Mouse (Mus musculus) C2C12 (cell line): ENCODE data around the gene Nrp2. TPM values are rescaled to one million over a fixed set of nuclear protein-coding genes. Genes with fewer than 3 reads are reported as not detected.

Experiments
- H3K27me3 ChIP-seq: one replicate; pipeline ENCODE4 v1.6.1; 2011; ENCODE audit not compliant: control insufficient read depth, insufficient read depth, insufficient read length
- H3K36me3 ChIP-seq: one replicate; pipeline ENCODE4 v1.6.1; 2011; ENCODE audit not compliant: control insufficient read depth, insufficient read depth
- H3K4me3 ChIP-seq: one replicate; pipeline ENCODE4 v1.5.1; 2011; ENCODE audit warnings: mild to moderate bottlenecking, control low read depth; ENCODE audit not compliant: poor library complexity, insufficient read depth, severe bottlenecking
- H3K79me2 ChIP-seq: one replicate; pipeline ENCODE4 v1.6.1; 2011; ENCODE audit not compliant: control insufficient read depth, insufficient read depth
- H3K79me3 ChIP-seq: one replicate; pipeline ENCODE4 v1.6.1; 2011; ENCODE audit warnings: low read depth, control low read depth
- H3ac ChIP-seq: one replicate; pipeline ENCODE3; 2011; ENCODE audit warnings: low read depth; ENCODE audit not compliant: control insufficient read depth, insufficient read length
- CEBPB ChIP-seq: IDR thresholded peaks from one replicate; pipeline ENCODE4 v1.6.1; 2011; ENCODE audit warnings: low read depth, mild to moderate bottlenecking, control low read depth, moderate library complexity
- CTCF ChIP-seq: IDR thresholded peaks from one replicate; pipeline ENCODE4 v1.5.1; 2011; ENCODE audit not compliant: control insufficient read depth, insufficient read depth, insufficient read length
- FOSL1 ChIP-seq: IDR thresholded peaks from one replicate; pipeline ENCODE4 v1.8.0; 2011; ENCODE audit warnings: mild to moderate bottlenecking, low read length; ENCODE audit not compliant: poor library complexity, insufficient read depth, severe bottlenecking
- MAX ChIP-seq: IDR thresholded peaks from one replicate; pipeline ENCODE4 v1.6.1; 2011; ENCODE audit warnings: mild to moderate bottlenecking, control low read depth
- MYOD1 ChIP-seq: IDR thresholded peaks from one replicate; pipeline ENCODE4 v1.6.1; 2011; ENCODE audit warnings: low read depth; ENCODE audit not compliant: control insufficient read depth, insufficient read length
- MYOG ChIP-seq: IDR thresholded peaks from one replicate; pipeline ENCODE4 v1.6.1; 2011; ENCODE audit not compliant: control insufficient read depth, insufficient read length; ENCODE audit errors: extremely low read depth
- USF1 ChIP-seq: IDR thresholded peaks from one replicate; pipeline ENCODE4 v1.6.1; 2011; ENCODE audit warnings: low read depth, mild to moderate bottlenecking, control low read depth, moderate library complexity
- polyA plus RNA-seq: library from polyadenylated mRNA; unstranded; fragments of >200 nt; fragmentation: generic; extraction: Trizol; gene quantifications from one replicate; pipeline ENCODE4 v1.2.1, GENCODE M21; 2012; ENCODE audit warnings: missing spikeins

Gene Nrp2
- polyA plus RNA-seq, 1 experiment: 16.8 TPM

- H3K36me3 ChIP-seq: no peaks in the 10 kb centered on the region
- no peaks in the 10 kb centered on the region for H3K79me2 ChIP-seq
- H3K27me3 ChIP-seq: no peaks in the 10 kb centered on the region
- H3K4me3 ChIP-seq: no peak overlapping the region
- no peak overlapping the region for H3ac ChIP-seq
- H3K79me3 ChIP-seq: no peaks in the 10 kb centered on the region
- TF ChIP-seq USF1 (no peak), FOSL1 (no peak), MAX (no peak), MYOD1 (no peak), MYOG (no peak), CTCF (no peak), CEBPB (no peak)
Observed at GRCm38 (mm10) chr1:62801842-62802241, 98.8 kb downstream of the Nrp2 start.

GRCm38 (mm10) chr1:62803544-62803943, 100.5 kb downstream of the Nrp2 start:
- Histone ChIP-seq H3K79me2 (no peaks in the 10 kb centered on the region), H3ac (no peak overlapping the region), H3K4me3 (no peak overlapping the region), H3K36me3 (no peaks in the 10 kb centered on the region), H3K79me3 (no peaks in the 10 kb centered on the region), H3K27me3 (no peaks in the 10 kb centered on the region)
- no peak for TF ChIP-seq CTCF
- no peak for TF ChIP-seq CEBPB
- no peak for TF ChIP-seq USF1
- no peak for TF ChIP-seq FOSL1
- no peak for TF ChIP-seq MAX

- Histone ChIP-seq H3K36me3 (peaks cover 6% of the 10 kb centered on the region), H3K4me3 (no peak overlapping the region)
Observed at GRCm38 (mm10) chr1:62806014-62806413, 102.9 kb downstream of the Nrp2 start.

GRCm38 (mm10) chr1:62808395-62808794, 105.3 kb downstream of the Nrp2 start:
- Histone ChIP-seq H3K36me3 (peaks cover 6% of the 10 kb centered on the region), H3K79me2 (no peaks in the 10 kb centered on the region), H3K79me3 (no peaks in the 10 kb centered on the region), H3K27me3 (no peaks in the 10 kb centered on the region), H3K4me3 (no peak overlapping the region), H3ac (no peak overlapping the region)
- no peak for TF ChIP-seq CEBPB
- TF ChIP-seq USF1: no peak
- no peak for TF ChIP-seq MYOD1
- no peak for TF ChIP-seq MAX
- no peak for TF ChIP-seq MYOG
- no peak for TF ChIP-seq CTCF
- TF ChIP-seq FOSL1: no peak

More at GRCm38 (mm10) chr1:62806014-62806413, 102.9 kb downstream of the Nrp2 start:
- Histone ChIP-seq H3K79me2 (no peaks in the 10 kb centered on the region), H3ac (no peak overlapping the region), H3K27me3 (no peaks in the 10 kb centered on the region), H3K79me3 (no peaks in the 10 kb centered on the region)
- TF ChIP-seq USF1 (no peak), MYOD1 (no peak), CTCF (no peak), MYOG (no peak), CEBPB (no peak), MAX (no peak), FOSL1 (no peak)

- Histone ChIP-seq H3K79me3 (no peaks in the 10 kb centered on the region), H3K27me3 (no peaks in the 10 kb centered on the region), H3K36me3 (peaks cover 8% of the 10 kb centered on the region), H3ac (no peak overlapping the region), H3K4me3 (no peak overlapping the region), H3K79me2 (no peaks in the 10 kb centered on the region)
- TF ChIP-seq FOSL1 (no peak), MYOD1 (no peak), USF1 (no peak), MAX (no peak), CTCF (no peak), CEBPB (no peak), MYOG (no peak)
Observed at GRCm38 (mm10) chr1:62809601-62810228, 106.6 kb downstream of the Nrp2 start.

GRCm38 (mm10) chr1:62811141-62811540, 108.1 kb downstream of the Nrp2 start:
- Histone ChIP-seq H3K36me3 (peaks cover 20% of the 10 kb centered on the region), H3ac (no peak overlapping the region), H3K79me3 (no peaks in the 10 kb centered on the region), H3K27me3 (no peaks in the 10 kb centered on the region), H3K4me3 (no peak overlapping the region), H3K79me2 (no peaks in the 10 kb centered on the region)
- TF ChIP-seq CTCF (no peak), MYOG (no peak), USF1 (no peak), MAX (no peak), MYOD1 (no peak), CEBPB (no peak), FOSL1 (no peak)
